Mouse (Mus musculus): Measurements from ENCODE around the gene Svop.

DNA sequence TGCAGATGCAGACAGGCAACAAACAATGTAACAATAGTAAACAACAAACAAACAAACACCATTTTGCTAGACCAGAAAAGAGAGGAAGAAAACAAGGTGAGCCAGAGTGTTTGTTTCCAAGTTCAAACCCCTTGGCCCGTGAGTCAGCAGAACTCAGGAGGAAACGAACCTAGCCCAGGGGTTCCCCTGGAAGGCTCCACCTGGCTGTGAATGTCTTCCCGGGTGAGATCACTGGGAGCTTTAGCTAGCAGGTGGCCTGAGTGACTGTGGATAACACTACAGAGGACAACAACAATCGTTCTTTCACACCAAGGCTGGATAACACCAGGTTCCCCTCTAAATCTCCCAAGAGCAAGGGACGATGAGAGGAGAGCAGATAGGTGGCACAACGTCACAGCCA is 110.2 kb downstream of the Svop start:
- TF ChIP-seq FOSL1 (IDR thresholded peaks at IDR 0.05; ENCODE audit: insufficient read depth, low read length, poor library complexity, severe bottlenecking) (no peak), CTCF (IDR thresholded peaks at IDR 0.05; ENCODE audit: control insufficient read depth, insufficient read depth, insufficient read length) (no peak), USF1 (IDR thresholded peaks at IDR 0.05; ENCODE audit: low read depth) (no peak), CEBPB (IDR thresholded peaks at IDR 0.05; ENCODE audit: low read depth) (no peak), MAX (IDR thresholded peaks at IDR 0.05) (no peak), MYOG (IDR thresholded peaks at IDR 0.05; ENCODE audit: control insufficient read depth, extremely low read depth, insufficient read length) (no peak), MYOD1 (IDR thresholded peaks at IDR 0.05; ENCODE audit: control insufficient read depth, insufficient read length, low read depth) (no peak)

All from C2C12 (cell line).